Mouse (Mus musculus): Measurements from ENCODE around the gene Barhl2. TPM values are rescaled to one million over a fixed set of nuclear protein-coding genes. Genes with fewer than 3 reads are reported as not detected.

Barhl2 gene
- total and polyA plus RNA-seq, 3 experiments, result not detected

GRCm38 (mm10) chr5:106457111-106457925 is 648 bp downstream of the Barhl2 start:
- H3K36me3 ChIP-seq (ENCODE audit: control insufficient read depth, insufficient read depth, low read length), result no peaks in the 10 kb centered on the region
- no peaks in the 10 kb centered on the region for H3K79me2 ChIP-seq (replicated peaks; ENCODE audit: control insufficient read depth, insufficient read depth, low read length)
- H3K4me3 ChIP-seq, result no peak overlapping the region; the same call in 1 of the 2 replicates
- H3K27me3 ChIP-seq (ENCODE audit: control insufficient read depth, insufficient read depth, low read length), result peaks cover 43% of the 10 kb centered on the region
- intact Hi-C loops (cut with DNase I), result no loop called here
- no peaks in the 10 kb centered on the region for H3K4me1 ChIP-seq (ENCODE audit: control insufficient read depth, insufficient read depth, low read length)
- DNase-seq, result peak; percentile 32 to 44
- 2% methylated on average over 63 of the region's 63 CpGs for WGBS
- H3K27ac ChIP-seq, result no peak overlapping the region
- no peak overlapping the region for H3K9ac ChIP-seq (ENCODE audit: low read depth, low read length)
- TF ChIP-seq CTCF (IDR thresholded peaks at IDR 0.05) (no peak), POLR2A (IDR thresholded peaks at IDR 0.05; ENCODE audit: insufficient read depth, low read depth, low read length) (no peak), EP300 (IDR thresholded peaks at IDR 0.05; ENCODE audit: insufficient read depth, low read depth, low read length) (no peak)

- TF ChIP-seq POLR2A (IDR thresholded peaks at IDR 0.05; ENCODE audit: insufficient read depth, low read depth, low read length), result no peak
- TF ChIP-seq CTCF (IDR thresholded peaks at IDR 0.05), result no peak
- TF ChIP-seq EP300 (IDR thresholded peaks at IDR 0.05; ENCODE audit: insufficient read depth, low read depth, low read length), result no peak
- WGBS, result 6% methylated on average over 7 of the region's 7 CpGs
- no peak overlapping the region for H3K9ac ChIP-seq (ENCODE audit: low read depth, low read length)
- H3K4me1 ChIP-seq (ENCODE audit: control insufficient read depth, insufficient read depth, low read length), result no peaks in the 10 kb centered on the region
- intact Hi-C loops (cut with DNase I), result no loop called here
- no peaks in the 10 kb centered on the region for H3K79me2 ChIP-seq (replicated peaks; ENCODE audit: control insufficient read depth, insufficient read depth, low read length)
- no peak overlapping the region for H3K4me3 ChIP-seq
- DNase-seq, result no peak
- peaks cover 51% of the 10 kb centered on the region for H3K27me3 ChIP-seq (ENCODE audit: control insufficient read depth, insufficient read depth, low read length)
- H3K36me3 ChIP-seq (ENCODE audit: control insufficient read depth, insufficient read depth, low read length), result no peaks in the 10 kb centered on the region
- no peak overlapping the region for H3K27ac ChIP-seq
Measured at GRCm38 (mm10) chr5:106455984-106456383, 2.0 kb downstream of the Barhl2 start.

GRCm38 (mm10) chr5:106455106-106455920 is 2.7 kb downstream of the Barhl2 start:
- no peak overlapping the region for H3K27ac ChIP-seq
- no peak overlapping the region for H3K4me3 ChIP-seq
- intact Hi-C loops (cut with DNase I), result no loop called here
- WGBS, result 5% methylated on average over 17 of the region's 17 CpGs
- no peaks in the 10 kb centered on the region for H3K4me1 ChIP-seq (ENCODE audit: control insufficient read depth, insufficient read depth, low read length)
- no peak overlapping the region for H3K9ac ChIP-seq (ENCODE audit: low read depth, low read length)
- H3K27me3 ChIP-seq (ENCODE audit: control insufficient read depth, insufficient read depth, low read length), result peaks cover 47% of the 10 kb centered on the region
- no peak for TF ChIP-seq POLR2A (IDR thresholded peaks at IDR 0.05; ENCODE audit: insufficient read depth, low read depth, low read length)
- TF ChIP-seq CTCF (IDR thresholded peaks at IDR 0.05), result no peak
- no peak for TF ChIP-seq EP300 (IDR thresholded peaks at IDR 0.05; ENCODE audit: insufficient read depth, low read depth, low read length)
- no peaks in the 10 kb centered on the region for H3K79me2 ChIP-seq (replicated peaks; ENCODE audit: control insufficient read depth, insufficient read depth, low read length)
- DNase-seq, result no peak
- no peaks in the 10 kb centered on the region for H3K36me3 ChIP-seq (ENCODE audit: control insufficient read depth, insufficient read depth, low read length)

GRCm38 (mm10) chr5:106454411-106455105 is 3.4 kb downstream of the Barhl2 start:
- intact Hi-C loops (cut with DNase I), result no loop called here
- DNase-seq, result no peak
- WGBS, result 6% methylated on average over 9 of the region's 9 CpGs
- no peak overlapping the region for H3K4me3 ChIP-seq
- H3K9ac ChIP-seq (ENCODE audit: low read depth, low read length), result no peak overlapping the region
- TF ChIP-seq EP300 (IDR thresholded peaks at IDR 0.05; ENCODE audit: insufficient read depth, low read depth, low read length) (no peak), POLR2A (IDR thresholded peaks at IDR 0.05; ENCODE audit: insufficient read depth, low read depth, low read length) (no peak), CTCF (IDR thresholded peaks at IDR 0.05) (no peak)
- no peaks in the 10 kb centered on the region for H3K79me2 ChIP-seq (replicated peaks; ENCODE audit: control insufficient read depth, insufficient read depth, low read length)
- no peak overlapping the region for H3K27ac ChIP-seq
- no peaks in the 10 kb centered on the region for H3K36me3 ChIP-seq (ENCODE audit: control insufficient read depth, insufficient read depth, low read length)
- peaks cover 42% of the 10 kb centered on the region for H3K27me3 ChIP-seq (ENCODE audit: control insufficient read depth, insufficient read depth, low read length)
- H3K4me1 ChIP-seq (ENCODE audit: control insufficient read depth, insufficient read depth, low read length), result no peaks in the 10 kb centered on the region

- H3K4me3 ChIP-seq, result no peak overlapping the region
- no peak for TF ChIP-seq POLR2A (IDR thresholded peaks at IDR 0.05; ENCODE audit: insufficient read depth, low read depth, low read length)
- no peak for TF ChIP-seq CTCF (IDR thresholded peaks at IDR 0.05)
- H3K27me3 ChIP-seq (ENCODE audit: control insufficient read depth, insufficient read depth, low read length), result peaks cover 38% of the 10 kb centered on the region
- no peak overlapping the region for H3K27ac ChIP-seq
- WGBS, result 3% methylated on average over 13 of the region's 13 CpGs
- H3K4me1 ChIP-seq (ENCODE audit: control insufficient read depth, insufficient read depth, low read length), result no peaks in the 10 kb centered on the region
- no peaks in the 10 kb centered on the region for H3K36me3 ChIP-seq (ENCODE audit: control insufficient read depth, insufficient read depth, low read length)
- no peak overlapping the region for H3K9ac ChIP-seq (ENCODE audit: low read depth, low read length)
- intact Hi-C loops (cut with DNase I), result loop anchor here (2.0 kb wide), 1 partner anchor 19 kb away; no protein-coding TSS in a partner anchor
- H3K79me2 ChIP-seq (replicated peaks; ENCODE audit: control insufficient read depth, insufficient read depth, low read length), result no peaks in the 10 kb centered on the region
- no peak for DNase-seq
Measured at GRCm38 (mm10) chr5:106453886-106454321, 4.1 kb downstream of the Barhl2 start.
